Mouse (Mus musculus) neural tube, embryonic 15.5 days (tissue): ENCODE measurements around the gene Tspan4. TPM values are rescaled to one million over a fixed set of nuclear protein-coding genes. Genes with fewer than 3 reads are reported as not detected.
"Not testable (repeated sequence)": the region's sequence is repeated elsewhere in the genome, so short reads cannot be mapped to it uniquely, and the experiment has no call there.

Source experiments
- ATAC-seq: fragments of 200-750 bp; cut with Nextera tagmentation; 2 replicates; pipeline ENCODE4 v1.8.0; 2017; ENCODE audit warnings: mild to moderate bottlenecking, moderate TSS enrichment, moderate library complexity; ENCODE audit not compliant: low FRiP score
- H3K27ac ChIP-seq: fragments of 300-500 bp; sonication (generic); replicated peaks from 2 replicates; pipeline ENCODE4 v1.5.1; 2015; ENCODE audit warnings: mild to moderate bottlenecking, inconsistent platforms
- H3K27me3 ChIP-seq: fragments of 300-500 bp; sonication (generic); replicated peaks from 2 replicates; pipeline ENCODE4 v1.6.1; 2015; ENCODE audit warnings: inconsistent platforms
- H3K36me3 ChIP-seq: fragments of 300-500 bp; sonication (generic); 2 replicates; pipeline ENCODE4 v1.6.1; 2015; ENCODE audit warnings: inconsistent platforms
- H3K4me1 ChIP-seq: fragments of 300-500 bp; sonication (generic); 2 replicates; pipeline ENCODE4 v1.6.1; 2015; ENCODE audit warnings: inconsistent platforms
- H3K4me2 ChIP-seq: fragments of 300-500 bp; sonication (generic); 2 replicates; pipeline ENCODE4 v1.6.1; 2015; ENCODE audit warnings: inconsistent platforms, mild to moderate bottlenecking, moderate library complexity
- H3K4me3 ChIP-seq: fragments of 300-500 bp; sonication (generic); replicated peaks from 2 replicates; pipeline ENCODE4 v1.5.1; 2015; ENCODE audit warnings: mild to moderate bottlenecking, inconsistent platforms
- H3K9ac ChIP-seq: fragments of 300-500 bp; sonication (generic); replicated peaks from 2 replicates; pipeline ENCODE4 v1.6.1; 2015; ENCODE audit warnings: mild to moderate bottlenecking, inconsistent platforms
- H3K9me3 ChIP-seq: fragments of 300-500 bp; sonication (generic); replicated peaks from 2 replicates; pipeline ENCODE4 v1.6.1; 2016; ENCODE audit warnings: inconsistent platforms
- WGBS: fragments of 180-500 bp; shearing (Covaris S2); methylation state at CpG from one replicate; pipeline ENCODE4 v1.1.7; 2015; ENCODE audit warnings: mixed read lengths; 5-methylcytosine and 5-hydroxymethylcytosine counted together
- polyA plus RNA-seq: library from polyadenylated mRNA; unstranded; fragments of >200 nt; fragmentation: Nextera tagmentation; extraction: Ambion mirVana; gene quantifications from 2 replicates; pipeline ENCODE4 v1.2.1, GENCODE M21; 2015

Tspan4 gene
- polyA plus RNA-seq, 1 experiment from 2014 or later: 77.3 TPM

DNA sequence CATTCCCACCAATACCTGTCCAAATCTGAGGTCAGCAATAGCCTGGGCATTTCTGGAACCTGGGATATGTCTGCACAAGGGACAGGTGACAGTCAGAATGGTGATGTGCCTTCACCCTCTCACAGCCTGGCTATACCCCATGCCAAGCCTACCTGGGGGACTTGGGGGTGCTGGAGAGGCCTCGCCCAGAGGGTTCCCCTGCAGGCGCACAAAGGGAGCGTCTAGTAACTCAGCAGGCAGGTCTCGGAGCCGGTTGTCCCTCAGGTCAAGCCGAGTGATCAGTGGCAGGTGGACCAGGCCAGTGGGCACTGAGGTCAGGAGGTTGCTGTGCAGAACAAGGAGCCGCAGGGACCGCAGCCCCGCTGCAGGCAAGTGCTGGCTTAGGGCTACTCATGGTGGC lies 33.6 kb upstream of the Tspan4 start:
- Histone ChIP-seq H3K9me3 (no peaks in the 10 kb centered on the region), H3K4me3 (no peak overlapping the region), H3K9ac (no peak overlapping the region), H3K36me3 (no peaks in the 10 kb centered on the region), H3K4me2 (no peak overlapping the region), H3K27ac (no peak overlapping the region), H3K4me1 (peaks cover 45% of the 10 kb centered on the region), H3K27me3 (no peaks in the 10 kb centered on the region)
- ATAC-seq: no peak
- 94% methylated on average over 9 of the region's 9 CpGs for WGBS

DNA sequence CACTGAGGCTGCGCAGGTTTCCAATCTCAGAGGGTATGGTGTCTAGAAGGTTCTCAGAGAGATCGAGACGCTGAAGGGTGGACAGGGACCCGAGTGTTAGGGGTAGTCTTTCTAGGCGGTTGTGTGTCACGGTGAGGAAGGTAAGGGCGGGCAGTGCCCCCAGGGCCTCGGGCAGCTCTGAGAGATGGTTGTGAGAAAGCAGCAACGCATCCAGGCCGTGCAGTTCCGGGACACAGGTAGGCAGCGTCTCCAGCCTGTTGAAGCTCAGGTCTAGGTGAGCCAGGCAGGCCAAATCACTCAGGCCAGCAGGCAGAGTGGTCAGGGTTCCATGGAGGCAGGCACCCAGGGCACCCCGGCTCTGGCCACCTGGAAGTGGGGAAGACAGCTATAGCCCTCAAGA lies 32.8 kb upstream of the Tspan4 start:
- Histone ChIP-seq H3K9me3 (no peaks in the 10 kb centered on the region), H3K4me1 (peaks cover 43% of the 10 kb centered on the region), H3K9ac (0 out of 2 replicates have a peak overlapping the region, but pooled peaks have one; percentile 7), H3K4me3 (no peak overlapping the region), H3K36me3 (no peaks in the 10 kb centered on the region), H3K27me3 (no peaks in the 10 kb centered on the region), H3K4me2 (peak overlapping the region; percentile 68; the same call in 1 of the 2 replicates), H3K27ac (no peak overlapping the region)
- WGBS: 93% methylated on average over 13 of the region's 13 CpGs
- no peak for ATAC-seq

DNA sequence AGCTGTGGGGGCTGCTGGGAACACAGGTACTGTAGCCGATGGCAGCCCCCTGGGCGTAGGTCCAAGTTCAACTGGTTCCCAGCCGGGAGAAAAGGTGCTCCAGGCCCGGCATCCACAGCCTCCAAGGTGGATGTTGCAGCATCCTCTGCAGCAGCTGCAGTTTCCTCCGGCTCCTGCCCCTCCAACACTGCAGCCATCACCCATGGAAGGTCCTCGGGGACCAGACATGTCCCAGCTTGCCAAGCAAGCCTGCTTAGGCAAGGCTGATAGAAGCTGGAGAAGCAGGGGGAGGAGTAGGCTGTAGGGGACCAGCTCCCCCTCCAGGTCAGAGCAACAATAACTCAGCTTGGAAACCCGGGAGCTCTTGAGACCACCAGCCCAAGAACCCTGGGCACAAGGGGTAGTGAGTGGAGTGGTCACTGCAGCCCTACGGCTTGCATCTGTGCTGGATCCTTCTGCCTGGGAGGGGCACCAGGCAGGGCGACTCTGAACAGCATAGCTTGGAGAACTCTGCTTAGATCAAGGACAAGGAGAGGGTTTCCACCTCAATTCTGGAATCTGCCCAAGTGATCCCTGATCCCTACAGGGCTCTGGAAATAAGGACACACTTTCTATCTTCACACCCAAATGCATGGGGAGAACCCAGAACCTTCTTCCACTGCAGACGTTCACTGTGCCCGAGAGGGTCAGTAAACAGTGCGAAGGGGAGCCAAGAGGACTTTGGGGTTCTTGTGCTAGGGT lies 31.8 kb upstream of the Tspan4 start:
- H3K9ac ChIP-seq: peak overlapping the region; percentile 38; the same call in 1 of the 2 replicates
- no peaks in the 10 kb centered on the region for H3K27me3 ChIP-seq
- H3K4me2 ChIP-seq: peak overlapping the region; percentile 68
- no peak for ATAC-seq
- H3K36me3 ChIP-seq: no peaks in the 10 kb centered on the region
- 25% methylated on average over 12 of the region's 12 CpGs for WGBS
- peaks cover 39% of the 10 kb centered on the region for H3K4me1 ChIP-seq
- no peaks in the 10 kb centered on the region for H3K9me3 ChIP-seq
- H3K4me3 ChIP-seq: peak overlapping the region; percentile 38
- no peak overlapping the region for H3K27ac ChIP-seq

DNA sequence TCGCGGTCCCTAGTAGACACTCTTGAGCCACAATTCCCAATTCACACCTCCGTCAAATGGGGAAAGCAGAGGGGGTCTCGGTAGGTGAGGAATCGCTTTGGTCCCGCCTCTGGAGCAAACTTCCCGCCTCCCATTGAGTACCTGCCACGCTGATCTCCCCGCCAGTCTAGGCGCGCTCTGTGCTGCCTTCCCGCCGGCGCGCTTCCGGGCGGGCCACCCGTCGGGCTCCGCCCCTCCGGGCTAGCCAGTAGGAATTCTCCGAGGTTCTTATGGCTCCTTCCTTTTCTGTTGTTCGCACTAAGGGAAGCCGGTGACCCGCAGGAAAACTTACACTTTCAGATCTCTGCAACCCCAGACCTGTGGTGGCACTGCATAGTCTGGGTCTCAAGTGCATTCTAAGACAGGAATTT lies 31.2 kb upstream of the Tspan4 start, which contains the start of gene Pidd1:
TSS of gene Pidd1 (minus strand) at position 198 of the 410 bp plus-strand sequence.
- 0 out of 2 replicates have a peak, but pooled peaks cover 4% of the 10 kb centered on the region for H3K36me3 ChIP-seq
- no peak for ATAC-seq
- H3K4me3 ChIP-seq: peak within 1 kb of the TSS; percentile 38
- H3K27ac ChIP-seq: no peak within 1 kb of the TSS
- peak within 1 kb of the TSS; percentile 38; the same call in 1 of the 2 replicates for H3K9ac ChIP-seq
- H3K9me3 ChIP-seq: no peaks in the 10 kb centered on the region
- H3K4me2 ChIP-seq: peak within 1 kb of the TSS; percentile 68
- H3K27me3 ChIP-seq: no peaks in the 10 kb centered on the region
- peaks cover 43% of the 10 kb centered on the region for H3K4me1 ChIP-seq
- under 1% methylated on average over 25 of the region's 25 CpGs for WGBS

DNA sequence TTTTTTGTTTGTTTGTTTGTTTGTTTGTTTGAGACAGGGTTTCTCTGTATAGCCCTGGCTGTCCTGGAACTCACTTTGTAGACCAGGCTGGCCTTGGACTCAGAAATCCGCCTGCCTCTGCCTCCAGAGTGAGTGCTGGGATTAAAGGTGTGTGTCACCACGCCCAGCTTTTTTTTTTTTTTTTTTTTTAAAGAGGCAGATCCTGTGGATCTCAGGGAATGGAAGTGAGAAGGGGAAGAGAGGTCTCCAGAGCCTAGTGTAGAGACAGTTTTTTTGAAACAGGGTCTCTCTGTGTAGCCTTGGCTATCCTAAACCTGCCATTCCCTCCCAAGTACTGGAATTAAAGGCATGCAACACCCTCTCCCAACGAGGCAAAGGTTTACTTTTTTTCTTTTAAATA lies 28.7 kb upstream of the Tspan4 start:
- not testable (repeated sequence) for ATAC-seq, H3K9me3 ChIP-seq, H3K27me3 ChIP-seq, H3K9ac ChIP-seq, H3K4me3 ChIP-seq
- Histone ChIP-seq H3K4me2 (peak overlapping the region; percentile 66), H3K27ac (peak overlapping the region; percentile 96; the same call in 1 of the 2 replicates), H3K36me3 (peaks cover 24% of the 10 kb centered on the region), H3K4me1 (peaks cover 43% of the 10 kb centered on the region)
- WGBS: 89% methylated on average over 3 of the region's 3 CpGs

DNA sequence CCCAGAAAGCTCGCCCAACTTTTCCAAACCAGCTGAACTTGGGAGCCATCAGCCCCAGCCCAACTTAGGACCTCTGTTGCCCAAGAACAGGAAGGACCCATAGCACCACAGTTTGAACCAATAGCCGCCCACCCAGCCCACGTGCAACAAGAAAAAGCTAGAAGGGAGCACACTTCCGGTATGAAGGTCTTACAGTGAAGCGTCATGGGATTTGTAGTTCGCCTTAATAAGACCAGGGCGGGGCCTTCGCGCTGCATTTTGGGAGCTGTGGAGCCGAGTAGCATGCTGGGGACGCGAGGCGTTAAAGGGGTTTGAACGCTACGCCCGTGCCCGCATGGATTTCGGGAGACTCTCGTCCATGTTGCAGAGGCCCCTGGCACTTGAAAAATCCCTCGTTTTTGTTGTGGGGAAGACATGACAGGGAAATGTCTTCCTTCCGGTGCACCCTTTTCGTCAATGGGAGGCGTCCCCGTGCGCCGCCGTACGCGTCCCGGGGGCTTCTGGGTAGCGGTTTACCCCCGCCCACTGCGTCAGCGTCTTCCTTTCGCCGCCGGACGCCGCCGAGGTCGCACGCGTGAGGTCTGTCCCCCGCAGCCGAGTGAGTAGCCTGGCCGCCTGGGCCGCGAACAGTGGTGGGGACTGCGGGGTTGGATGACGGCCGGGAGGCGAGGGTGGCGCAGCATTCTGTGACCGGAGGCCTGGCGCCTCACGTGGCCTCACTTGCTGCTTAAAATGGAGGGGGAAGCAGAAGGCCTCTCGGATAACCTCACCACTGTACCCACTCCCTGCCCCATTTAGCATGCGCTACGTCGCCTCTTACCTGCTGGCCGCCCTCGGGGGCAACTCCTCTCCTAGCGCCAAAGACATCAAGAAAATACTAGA lies 27.7 kb upstream of the Tspan4 start, which contains the start of gene Rplp2:
TSS of gene Rplp2 (plus strand) at position 261 of the 882 bp plus-strand sequence.
- H3K36me3 ChIP-seq: peaks cover 34% of the 10 kb centered on the region
- peak; percentile 94 for ATAC-seq
- peak within 1 kb of the TSS; percentile 96 for H3K27ac ChIP-seq
- under 1% methylated on average over 62 of the region's 63 CpGs for WGBS
- H3K4me2 ChIP-seq: peak within 1 kb of the TSS; percentile 66
- H3K9me3 ChIP-seq: no peaks in the 10 kb centered on the region
- no peaks in the 10 kb centered on the region for H3K27me3 ChIP-seq
- peak within 1 kb of the TSS; percentile 75 for H3K4me3 ChIP-seq
- H3K4me1 ChIP-seq: peaks cover 40% of the 10 kb centered on the region
- peak within 1 kb of the TSS; percentile 83 for H3K9ac ChIP-seq

DNA sequence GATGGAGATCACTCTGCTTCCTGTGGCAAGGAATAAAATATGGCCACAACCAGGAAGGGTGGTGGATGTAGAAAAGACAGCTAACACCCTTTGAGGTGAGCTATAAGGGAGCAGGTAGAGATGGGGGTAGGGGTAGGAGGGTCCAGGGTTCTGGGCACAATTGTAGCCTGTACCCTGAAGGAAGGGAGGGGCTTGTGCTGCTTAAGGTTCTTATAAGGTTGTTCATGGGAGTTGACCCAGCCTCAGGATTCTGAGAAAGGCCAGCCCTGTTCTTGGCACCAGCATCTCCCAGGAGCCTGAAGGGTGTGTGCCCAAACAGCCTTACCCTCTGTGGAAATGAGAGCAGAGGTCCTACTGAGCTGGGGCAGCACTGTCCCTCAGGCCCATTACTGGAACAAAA lies 23.1 kb upstream of the Tspan4 start:
- ATAC-seq: no peak
- H3K27ac ChIP-seq: no peak overlapping the region
- no peaks in the 10 kb centered on the region for H3K27me3 ChIP-seq
- peaks cover 36% of the 10 kb centered on the region for H3K4me1 ChIP-seq
- H3K9me3 ChIP-seq: no peaks in the 10 kb centered on the region
- H3K9ac ChIP-seq: no peak overlapping the region
- H3K4me2 ChIP-seq: no peak overlapping the region
- H3K36me3 ChIP-seq: peaks cover 38% of the 10 kb centered on the region
- no peak overlapping the region for H3K4me3 ChIP-seq

DNA sequence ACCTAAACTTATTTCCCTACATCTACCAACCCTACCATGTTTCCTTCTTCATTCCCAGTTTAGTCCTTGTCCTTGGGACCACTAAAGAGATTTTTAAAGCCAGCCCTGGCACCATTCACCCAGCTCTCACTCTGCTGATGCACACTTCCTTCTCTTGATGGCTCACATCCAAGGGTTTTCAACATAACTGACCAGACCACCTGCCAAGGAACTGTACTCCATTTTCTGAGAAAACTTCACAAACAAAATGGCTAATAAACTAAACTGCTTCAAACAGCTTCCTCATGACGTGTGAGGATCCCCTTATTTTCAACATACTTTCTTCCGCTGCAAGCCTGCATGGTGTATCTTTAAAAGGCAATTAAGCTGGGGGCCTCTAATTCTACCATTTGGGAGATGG lies 21.4 kb upstream of the Tspan4 start:
- no peak overlapping the region for H3K9ac ChIP-seq
- peaks cover 36% of the 10 kb centered on the region for H3K36me3 ChIP-seq
- no peaks in the 10 kb centered on the region for H3K27me3 ChIP-seq
- WGBS: 76% methylated on average over 2 of the region's 2 CpGs
- no peak overlapping the region for H3K27ac ChIP-seq
- H3K4me1 ChIP-seq: peaks cover 30% of the 10 kb centered on the region
- H3K9me3 ChIP-seq: no peaks in the 10 kb centered on the region
- no peak overlapping the region for H3K4me2 ChIP-seq
- ATAC-seq: no peak
- no peak overlapping the region for H3K4me3 ChIP-seq

DNA sequence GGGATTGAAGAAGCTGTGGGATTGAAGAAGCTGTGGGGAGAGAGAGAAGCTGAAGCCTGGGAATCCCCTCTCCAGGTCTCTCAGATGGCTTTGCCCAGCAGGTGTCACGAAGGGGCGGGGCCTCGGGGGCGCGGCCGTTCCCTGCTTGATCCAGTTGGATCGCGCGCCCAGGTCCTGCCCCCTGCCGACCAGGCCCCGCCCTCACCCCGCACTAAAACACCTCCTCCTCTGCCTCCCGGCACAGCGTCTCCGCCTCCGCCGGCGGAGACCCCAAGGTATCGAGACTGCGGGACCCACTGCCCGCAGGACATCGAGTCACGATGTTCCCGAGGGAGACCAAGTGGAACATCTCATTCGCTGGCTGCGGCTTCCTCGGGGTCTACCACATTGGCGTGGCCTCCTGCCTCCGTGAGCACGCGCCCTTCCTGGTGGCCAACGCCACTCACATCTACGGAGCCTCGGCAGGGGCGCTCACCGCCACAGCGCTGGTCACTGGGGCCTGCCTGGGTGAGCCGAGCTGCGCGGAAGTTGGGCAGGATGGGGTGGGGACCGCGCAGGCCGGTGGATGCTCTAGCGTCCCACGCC lies 20.0 kb upstream of the Tspan4 start, which contains the start of gene Pnpla2:
TSS of gene Pnpla2 (plus strand) at position 232 of the 585 bp plus-strand sequence.
- peak within 1 kb of the TSS; percentile 86 for H3K4me2 ChIP-seq

DNA sequence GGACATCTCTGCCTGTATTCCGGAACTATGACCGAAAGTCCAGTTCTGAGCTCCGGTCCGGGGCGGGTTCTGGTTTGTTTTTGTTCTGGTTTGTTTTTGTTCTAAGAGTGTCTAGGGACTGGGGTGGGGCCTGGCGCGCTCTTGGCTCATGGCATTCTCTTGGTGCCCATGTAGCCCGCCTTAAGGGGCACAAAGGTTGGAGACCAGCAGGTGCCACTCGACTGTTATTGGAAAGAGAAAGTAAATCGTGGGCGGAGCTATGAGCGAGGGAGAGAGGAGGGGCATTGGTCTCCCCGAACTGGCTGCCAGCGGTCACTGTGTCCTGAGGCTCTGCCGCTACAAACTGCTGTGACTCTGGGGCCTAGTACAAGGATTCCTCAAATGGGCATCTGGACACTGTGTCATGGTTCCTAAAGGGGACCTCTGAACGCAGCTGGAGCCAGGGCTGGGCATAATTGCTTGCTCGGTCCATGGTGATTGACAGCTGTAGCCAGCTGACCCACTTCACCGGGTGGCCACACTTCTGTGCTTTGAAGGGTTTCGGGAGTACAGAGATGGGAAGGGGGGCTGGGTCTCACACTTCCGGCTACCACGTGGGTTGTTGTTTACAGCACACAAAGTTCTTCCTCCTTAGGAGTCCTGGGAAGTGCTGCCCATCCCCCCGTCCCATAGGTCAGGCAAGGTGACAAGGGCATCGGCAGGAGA lies 19.3 kb upstream of the Tspan4 start:
- peak; percentile 33 for ATAC-seq
- peak overlapping the region; percentile 61 for H3K4me3 ChIP-seq
- H3K36me3 ChIP-seq: peaks cover 34% of the 10 kb centered on the region
- WGBS: under 1% methylated on average over 23 of the region's 23 CpGs
- peaks cover 24% of the 10 kb centered on the region for H3K4me1 ChIP-seq
- H3K27me3 ChIP-seq: peaks cover 18% of the 10 kb centered on the region
- H3K27ac ChIP-seq: peak overlapping the region; percentile 68
- peak overlapping the region; percentile 86 for H3K4me2 ChIP-seq
- no peaks in the 10 kb centered on the region for H3K9me3 ChIP-seq
- peak overlapping the region; percentile 62 for H3K9ac ChIP-seq

More for the DNA sequence above, 20.0 kb upstream of the Tspan4 start, which contains the start of gene Pnpla2:
- Histone ChIP-seq H3K27ac (peak within 1 kb of the TSS; percentile 68), H3K9me3 (no peaks in the 10 kb centered on the region), H3K27me3 (peaks cover 11% of the 10 kb centered on the region), H3K4me1 (peaks cover 24% of the 10 kb centered on the region), H3K36me3 (peaks cover 41% of the 10 kb centered on the region), H3K4me3 (peak within 1 kb of the TSS; percentile 61), H3K9ac (peak within 1 kb of the TSS; percentile 62)
- under 1% methylated on average over 45 of the region's 45 CpGs for WGBS
- peak; percentile 77 for ATAC-seq

DNA sequence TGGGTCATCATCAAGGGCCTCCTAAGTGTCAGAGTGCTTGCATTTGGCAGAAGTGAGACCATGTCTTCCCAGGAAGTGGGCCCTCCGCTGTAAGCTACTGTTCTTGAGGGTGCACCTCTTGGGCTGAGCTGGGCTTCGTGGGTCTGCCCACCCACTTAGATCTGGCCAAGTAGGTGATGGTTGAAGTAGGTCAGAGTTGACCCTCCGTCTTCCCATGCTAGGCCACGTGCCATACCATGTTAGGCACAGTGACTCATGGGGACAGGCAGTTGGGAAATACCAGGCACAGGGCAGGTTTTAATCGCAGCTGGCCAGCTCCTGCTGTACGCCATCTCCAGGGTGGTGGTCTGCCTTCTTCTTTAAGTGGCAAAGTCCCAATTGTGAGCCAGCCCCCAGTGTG lies 18.3 kb upstream of the Tspan4 start:
- Histone ChIP-seq H3K9ac (no peak overlapping the region), H3K27ac (no peak overlapping the region), H3K4me3 (no peak overlapping the region), H3K36me3 (peaks cover 24% of the 10 kb centered on the region), H3K27me3 (peaks cover 27% of the 10 kb centered on the region), H3K9me3 (no peaks in the 10 kb centered on the region), H3K4me1 (peaks cover 28% of the 10 kb centered on the region), H3K4me2 (peak overlapping the region; percentile 86)
- 92% methylated on average over 6 of the region's 6 CpGs for WGBS
- ATAC-seq: no peak
